Mouse (Mus musculus): Measurements from ENCODE around the gene Map3k7cl. TPM values are rescaled to one million over a fixed set of nuclear protein-coding genes. Genes with fewer than 3 reads are reported as not detected.

The Map3k7cl gene
- total RNA-seq, 1 experiment: not detected

GRCm38 (mm10) chr16:87570334-87570733 is 17.2 kb downstream of the Map3k7cl start:
- no peaks in the 10 kb centered on the region for H3K36me3 ChIP-seq (ENCODE audit: control insufficient read depth, insufficient read depth, low read length, poor library complexity, severe bottlenecking)
- DNase-seq (ENCODE audit: low read depth, low spot score): no peak
- H3K4me3 ChIP-seq (ENCODE audit: insufficient read depth in 1 of 2, low read depth in 1 of 2, low read length in 2 of 2, poor library complexity in 1 of 2, severe bottlenecking in 1 of 2): no peak overlapping the region
- in situ Hi-C loops (cut with MboI; ENCODE audit: low sequenced_read_pairs in 2 of 2, unreplicated experiment in 2 of 2): no loop called here
- no peaks in the 10 kb centered on the region for H3K9me3 ChIP-seq (ENCODE audit: control insufficient read depth, insufficient read depth, low read depth, low read length)
- H3K27ac ChIP-seq (ENCODE audit: insufficient read depth, low read depth, low read length, poor library complexity, severe bottlenecking): no peak overlapping the region
- H3K9ac ChIP-seq (ENCODE audit: insufficient read depth, low read depth, low read length, poor library complexity, severe bottlenecking): no peak overlapping the region
- no peaks in the 10 kb centered on the region for H3K4me1 ChIP-seq (ENCODE audit: control insufficient read depth in 2 of 2, insufficient read depth in 2 of 2, low read length in 2 of 2, poor library complexity in 1 of 2)
- TF ChIP-seq ZNF384 (IDR thresholded peaks at IDR 0.05; ENCODE audit: low read depth, low read length): no peak
- TF ChIP-seq HCFC1 (IDR thresholded peaks at IDR 0.05; ENCODE audit: borderline replicate concordance, insufficient read depth, low read length): no peak
- TF ChIP-seq ZC3H11A (IDR thresholded peaks at IDR 0.05; ENCODE audit: borderline replicate concordance, low read depth, low read length): no peak
- no peak for TF ChIP-seq CHD2 (IDR thresholded peaks at IDR 0.05; ENCODE audit: low read depth, low read length)

GRCm38 (mm10) chr16:87573409-87573808 is 20.3 kb downstream of the Map3k7cl start:
- H3K4me1 ChIP-seq (ENCODE audit: control insufficient read depth in 2 of 2, insufficient read depth in 2 of 2, low read length in 2 of 2, poor library complexity in 1 of 2): no peaks in the 10 kb centered on the region
- no peaks in the 10 kb centered on the region for H3K9me3 ChIP-seq (ENCODE audit: control insufficient read depth, insufficient read depth, low read depth, low read length)
- H3K4me3 ChIP-seq (ENCODE audit: insufficient read depth in 1 of 2, low read depth in 1 of 2, low read length in 2 of 2, poor library complexity in 1 of 2, severe bottlenecking in 1 of 2): no peak overlapping the region
- no peak for DNase-seq (ENCODE audit: low read depth, low spot score)
- no peak overlapping the region for H3K27ac ChIP-seq (ENCODE audit: insufficient read depth, low read depth, low read length, poor library complexity, severe bottlenecking)
- TF ChIP-seq ZNF384 (IDR thresholded peaks at IDR 0.05; ENCODE audit: low read depth, low read length) (no peak), MAFK (IDR thresholded peaks at IDR 0.05; ENCODE audit: insufficient read depth, low read depth, low read length) (no peak), CHD2 (IDR thresholded peaks at IDR 0.05; ENCODE audit: low read depth, low read length) (no peak), ZC3H11A (IDR thresholded peaks at IDR 0.05; ENCODE audit: borderline replicate concordance, low read depth, low read length) (no peak), HCFC1 (IDR thresholded peaks at IDR 0.05; ENCODE audit: borderline replicate concordance, insufficient read depth, low read length) (no peak)
- H3K9ac ChIP-seq (ENCODE audit: insufficient read depth, low read depth, low read length, poor library complexity, severe bottlenecking): no peak overlapping the region
- no peaks in the 10 kb centered on the region; the same call in 1 of the 2 replicates for H3K36me3 ChIP-seq (ENCODE audit: control insufficient read depth, insufficient read depth, low read length, poor library complexity, severe bottlenecking)
- in situ Hi-C loops (cut with MboI; ENCODE audit: low sequenced_read_pairs in 2 of 2, unreplicated experiment in 2 of 2): no loop called here

DNA sequence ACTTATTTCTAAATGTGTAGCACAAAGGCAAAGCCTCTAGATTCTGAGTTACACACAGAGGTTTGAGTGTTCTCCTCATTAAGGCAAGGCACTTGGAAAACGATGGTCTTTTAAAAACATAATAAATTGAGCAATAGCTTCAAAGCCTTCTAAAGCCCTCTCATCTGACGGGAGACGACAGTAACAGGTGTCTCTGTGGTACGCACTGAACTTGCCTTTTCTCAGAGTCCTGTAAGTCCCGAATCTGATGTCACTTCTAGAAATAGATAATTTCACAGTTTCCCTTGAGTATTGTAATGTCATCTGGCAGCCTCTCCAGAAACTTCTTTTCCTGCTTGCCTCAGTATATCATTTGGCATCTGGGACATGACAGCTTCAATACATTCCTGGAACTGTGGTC is 21.0 kb downstream of the Map3k7cl start:
- Histone ChIP-seq H3K4me3 (ENCODE audit: insufficient read depth in 1 of 2, low read depth in 1 of 2, low read length in 2 of 2, poor library complexity in 1 of 2, severe bottlenecking in 1 of 2) (no peak overlapping the region), H3K9ac (ENCODE audit: insufficient read depth, low read depth, low read length, poor library complexity, severe bottlenecking) (no peak overlapping the region), H3K36me3 (ENCODE audit: control insufficient read depth, insufficient read depth, low read length, poor library complexity, severe bottlenecking) (no peaks in the 10 kb centered on the region; the same call in 1 of the 2 replicates), H3K4me1 (ENCODE audit: control insufficient read depth in 2 of 2, insufficient read depth in 2 of 2, low read length in 2 of 2, poor library complexity in 1 of 2) (no peaks in the 10 kb centered on the region), H3K27ac (ENCODE audit: insufficient read depth, low read depth, low read length, poor library complexity, severe bottlenecking) (no peak overlapping the region), H3K9me3 (ENCODE audit: control insufficient read depth, insufficient read depth, low read depth, low read length) (no peaks in the 10 kb centered on the region)
- in situ Hi-C loops (cut with MboI; ENCODE audit: low sequenced_read_pairs in 2 of 2, unreplicated experiment in 2 of 2): no loop called here
- TF ChIP-seq ZC3H11A (IDR thresholded peaks at IDR 0.05; ENCODE audit: borderline replicate concordance, low read depth, low read length): no peak
- no peak for TF ChIP-seq HCFC1 (IDR thresholded peaks at IDR 0.05; ENCODE audit: borderline replicate concordance, insufficient read depth, low read length)
- DNase-seq (ENCODE audit: low read depth, low spot score): no peak

- no peaks in the 10 kb centered on the region; the same call in 1 of the 2 replicates for H3K36me3 ChIP-seq (ENCODE audit: control insufficient read depth, insufficient read depth, low read length, poor library complexity, severe bottlenecking)
- DNase-seq (ENCODE audit: low read depth, low spot score): no peak
Observed at GRCm38 (mm10) chr16:87575600-87575999, 22.5 kb downstream of the Map3k7cl start.

GRCm38 (mm10) chr16:87578881-87579280 is 25.8 kb downstream of the Map3k7cl start:
- TF ChIP-seq ZNF384 (IDR thresholded peaks at IDR 0.05; ENCODE audit: low read depth, low read length): no peak
- TF ChIP-seq HCFC1 (IDR thresholded peaks at IDR 0.05; ENCODE audit: borderline replicate concordance, insufficient read depth, low read length): no peak
- TF ChIP-seq ZC3H11A (IDR thresholded peaks at IDR 0.05; ENCODE audit: borderline replicate concordance, low read depth, low read length): no peak
- TF ChIP-seq CHD2 (IDR thresholded peaks at IDR 0.05; ENCODE audit: low read depth, low read length): no peak
- no peak for TF ChIP-seq MAFK (IDR thresholded peaks at IDR 0.05; ENCODE audit: insufficient read depth, low read depth, low read length)
- DNase-seq (ENCODE audit: low read depth, low spot score): no peak
- Histone ChIP-seq H3K9me3 (ENCODE audit: control insufficient read depth, insufficient read depth, low read depth, low read length) (no peaks in the 10 kb centered on the region), H3K9ac (ENCODE audit: insufficient read depth, low read depth, low read length, poor library complexity, severe bottlenecking) (no peak overlapping the region), H3K36me3 (ENCODE audit: control insufficient read depth, insufficient read depth, low read length, poor library complexity, severe bottlenecking) (no peaks in the 10 kb centered on the region; the same call in 1 of the 2 replicates), H3K4me1 (ENCODE audit: control insufficient read depth in 2 of 2, insufficient read depth in 2 of 2, low read length in 2 of 2, poor library complexity in 1 of 2) (no peaks in the 10 kb centered on the region), H3K27ac (ENCODE audit: insufficient read depth, low read depth, low read length, poor library complexity, severe bottlenecking) (no peak overlapping the region), H3K4me3 (ENCODE audit: insufficient read depth in 1 of 2, low read depth in 1 of 2, low read length in 2 of 2, poor library complexity in 1 of 2, severe bottlenecking in 1 of 2) (no peak overlapping the region)
- in situ Hi-C loops (cut with MboI; ENCODE audit: low sequenced_read_pairs in 2 of 2, unreplicated experiment in 2 of 2): no loop called here

More at GRCm38 (mm10) chr16:87575600-87575999, 22.5 kb downstream of the Map3k7cl start:
- no peaks in the 10 kb centered on the region for H3K9me3 ChIP-seq (ENCODE audit: control insufficient read depth, insufficient read depth, low read depth, low read length)
- H3K9ac ChIP-seq (ENCODE audit: insufficient read depth, low read depth, low read length, poor library complexity, severe bottlenecking): no peak overlapping the region
- no peak overlapping the region for H3K27ac ChIP-seq (ENCODE audit: insufficient read depth, low read depth, low read length, poor library complexity, severe bottlenecking)
- in situ Hi-C loops (cut with MboI; ENCODE audit: low sequenced_read_pairs in 2 of 2, unreplicated experiment in 2 of 2): no loop called here
- H3K4me3 ChIP-seq (ENCODE audit: insufficient read depth in 1 of 2, low read depth in 1 of 2, low read length in 2 of 2, poor library complexity in 1 of 2, severe bottlenecking in 1 of 2): peak overlapping the region in 1 of 2 experiments; percentile 36; a peak in 1 of 4 replicates
- TF ChIP-seq CHD2 (IDR thresholded peaks at IDR 0.05; ENCODE audit: low read depth, low read length): no peak
- no peak for TF ChIP-seq ZC3H11A (IDR thresholded peaks at IDR 0.05; ENCODE audit: borderline replicate concordance, low read depth, low read length)
- TF ChIP-seq MAFK (IDR thresholded peaks at IDR 0.05; ENCODE audit: insufficient read depth, low read depth, low read length): no peak
- TF ChIP-seq HCFC1 (IDR thresholded peaks at IDR 0.05; ENCODE audit: borderline replicate concordance, insufficient read depth, low read length): no peak
- no peak for TF ChIP-seq ZNF384 (IDR thresholded peaks at IDR 0.05; ENCODE audit: low read depth, low read length)
- H3K4me1 ChIP-seq (ENCODE audit: control insufficient read depth in 2 of 2, insufficient read depth in 2 of 2, low read length in 2 of 2, poor library complexity in 1 of 2): no peaks in the 10 kb centered on the region

All from ES-E14 (cell line).